Mouse (Mus musculus) E14TG2a.4 (cell line): ENCODE results near the gene 1500011B03Rik.

Experiments
- CTCF ChIP-seq: conservative IDR thresholded peaks from 2 replicates; pipeline ENCODE4 v1.5.1; 2014; ENCODE audit warnings: low read length
- NANOG ChIP-seq: IDR thresholded peaks from 2 replicates; pipeline ENCODE4 v1.6.1; 2014; ENCODE audit warnings: borderline replicate concordance, low read length, mixed read lengths
- POU5F1 ChIP-seq: IDR thresholded peaks from 2 replicates; pipeline ENCODE4 v1.6.1; 2014; ENCODE audit warnings: low read length, borderline replicate concordance

DNA sequence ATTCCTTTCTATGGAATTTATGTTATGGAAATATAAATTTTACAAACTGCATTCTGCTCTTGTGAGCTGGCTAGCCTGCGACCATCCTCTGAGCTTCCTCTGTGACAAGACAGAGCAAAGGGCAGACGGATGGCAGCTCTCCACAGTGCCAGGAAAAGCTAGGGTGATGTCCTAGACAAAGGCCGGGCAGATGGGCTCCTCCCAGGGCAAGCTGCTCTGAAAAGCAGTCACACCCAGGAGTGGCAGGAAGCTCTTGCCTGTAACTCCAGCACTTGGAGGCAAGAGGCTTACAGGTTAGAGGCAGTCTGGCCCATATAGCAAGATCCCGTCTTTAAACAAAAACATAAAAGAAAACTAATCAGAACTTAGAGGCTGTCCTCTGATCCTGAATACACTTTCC, 28.7 kb downstream of the 1500011B03Rik start:
- TF ChIP-seq CTCF (no peak), NANOG (no peak), POU5F1 (no peak)
